Mouse (Mus musculus) C2C12 (cell line): ENCODE data around the gene Mitd1.

Experiments
- CEBPB ChIP-seq: IDR thresholded peaks from one replicate; pipeline ENCODE4 v1.6.1; 2011; ENCODE audit warnings: low read depth, mild to moderate bottlenecking, control low read depth, moderate library complexity
- CTCF ChIP-seq: IDR thresholded peaks from one replicate; pipeline ENCODE4 v1.5.1; 2011; ENCODE audit not compliant: control insufficient read depth, insufficient read depth, insufficient read length
- MAX ChIP-seq: IDR thresholded peaks from one replicate; pipeline ENCODE4 v1.6.1; 2011; ENCODE audit warnings: mild to moderate bottlenecking, control low read depth
- MYOD1 ChIP-seq: IDR thresholded peaks from one replicate; pipeline ENCODE4 v1.6.1; 2011; ENCODE audit warnings: low read depth; ENCODE audit not compliant: control insufficient read depth, insufficient read length
- USF1 ChIP-seq: IDR thresholded peaks from one replicate; pipeline ENCODE4 v1.6.1; 2011; ENCODE audit warnings: low read depth, mild to moderate bottlenecking, control low read depth, moderate library complexity

DNA sequence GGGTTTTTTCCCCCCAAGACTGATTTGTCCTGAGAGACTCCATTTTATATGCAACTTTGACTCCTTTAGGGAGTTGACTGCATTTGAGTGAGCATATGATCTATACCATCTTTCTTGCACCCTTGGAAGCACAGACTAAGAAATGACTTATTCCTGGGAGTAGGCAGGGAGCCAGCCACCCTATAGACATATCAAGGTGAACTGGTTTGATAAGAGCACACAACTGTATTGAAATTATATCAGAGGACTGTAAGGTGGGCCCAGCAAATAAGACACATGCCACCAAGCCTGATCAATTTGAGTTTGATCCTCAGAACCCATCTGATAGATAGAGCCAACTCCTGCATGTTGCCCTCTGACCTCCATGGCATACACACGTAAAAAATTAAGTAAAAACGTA lies 20.8 kb downstream of the Mitd1 start:
- TF ChIP-seq CTCF (no peak), CEBPB (no peak), MYOD1 (no peak), MAX (no peak), USF1 (no peak)
